Mouse (Mus musculus) erythroblast, embryonic 14.5 days (primary cell): Measurements from ENCODE around the gene Myo1a. TPM values are rescaled to one million over a fixed set of nuclear protein-coding genes. Genes with fewer than 3 reads are reported as not detected.
"Not testable (repeated sequence)": the region's sequence is repeated elsewhere in the genome, so short reads cannot be mapped to it uniquely, and the experiment has no call there.

Experiments
- H3K27me3 ChIP-seq: 2 replicates; pipeline ENCODE4 v1.6.1; 2012; ENCODE audit warnings: inconsistent platforms; ENCODE audit not compliant: control insufficient read depth
- H3K36me3 ChIP-seq: 2 replicates; pipeline ENCODE4 v1.6.1; 2012; ENCODE audit warnings: mild to moderate bottlenecking, inconsistent platforms; ENCODE audit not compliant: control insufficient read depth
- H3K4me1 ChIP-seq: 2 replicates; pipeline ENCODE4 v1.6.1; 2012; ENCODE audit warnings: inconsistent platforms; ENCODE audit not compliant: control insufficient read depth
- H3K4me3 ChIP-seq: replicated peaks from 2 replicates; pipeline ENCODE3; 2012; ENCODE audit warnings: moderate library complexity, mild to moderate bottlenecking, inconsistent platforms
- H3K9me3 ChIP-seq: 2 replicates; pipeline ENCODE4 v1.6.1; 2012; ENCODE audit warnings: low read length, inconsistent platforms, mixed read lengths; ENCODE audit not compliant: control insufficient read depth
- GATA1 ChIP-seq: IDR thresholded peaks from 2 replicates; pipeline ENCODE4 v1.6.1; 2012; ENCODE audit warnings: low read length, inconsistent platforms, mixed read lengths
- TAL1 ChIP-seq: IDR thresholded peaks from 3 replicates; pipeline ENCODE4 v1.6.1; 2012; ENCODE audit warnings: low read length, inconsistent platforms, mixed read lengths
- polyA plus RNA-seq: library from polyadenylated mRNA; stranded (reverse); fragments of >175 nt; gene quantifications from 2 replicates; pipeline ENCODE4 v1.2.3, GENCODE M21; 2012

Myo1a gene
- polyA plus RNA-seq, result 0.02 TPM in 1 of 2 replicates, not detected in the other

- H3K4me1 ChIP-seq, result peaks cover 6% of the 10 kb centered on the region
- no peaks in the 10 kb centered on the region for H3K9me3 ChIP-seq
- TF ChIP-seq TAL1, result no peak
- no peak for TF ChIP-seq GATA1
- H3K36me3 ChIP-seq, result peaks cover 5% of the 10 kb centered on the region
- H3K27me3 ChIP-seq, result peaks cover 7% of the 10 kb centered on the region; the same call in 1 of the 2 replicates
- no peak within 1 kb of the TSS for H3K4me3 ChIP-seq
Observed at GRCm38 (mm10) chr10:127704766-127705220, at the start of gene Myo1a. Myo1a (plus strand) TSS chr10:127705170.

DNA sequence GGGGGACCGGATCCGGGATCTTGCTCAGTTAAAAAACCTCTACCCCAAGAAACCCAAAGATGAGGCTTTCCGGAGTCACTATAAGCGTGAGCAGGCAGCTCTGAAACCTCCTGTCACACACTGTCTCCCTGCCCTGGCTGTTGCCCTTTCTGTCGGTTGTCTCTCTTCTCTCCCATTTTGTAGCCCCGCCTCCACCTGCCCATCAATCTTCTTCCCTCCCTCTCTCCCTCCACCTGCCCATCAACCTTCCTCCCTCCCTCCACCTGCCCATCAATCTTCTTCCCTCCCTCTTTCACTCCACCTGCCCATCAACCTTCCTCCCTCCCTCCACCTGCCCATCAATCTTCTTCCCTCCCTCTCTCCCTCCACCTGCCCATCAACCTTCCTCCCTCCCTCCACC is 47.4 kb upstream of the Myo1a start:
- Histone ChIP-seq H3K4me1 (peaks cover 13% of the 10 kb centered on the region), H3K36me3 (peaks cover 54% of the 10 kb centered on the region), H3K27me3 (peaks cover 12% of the 10 kb centered on the region)
- not testable (repeated sequence) for H3K4me3 ChIP-seq, H3K9me3 ChIP-seq

DNA sequence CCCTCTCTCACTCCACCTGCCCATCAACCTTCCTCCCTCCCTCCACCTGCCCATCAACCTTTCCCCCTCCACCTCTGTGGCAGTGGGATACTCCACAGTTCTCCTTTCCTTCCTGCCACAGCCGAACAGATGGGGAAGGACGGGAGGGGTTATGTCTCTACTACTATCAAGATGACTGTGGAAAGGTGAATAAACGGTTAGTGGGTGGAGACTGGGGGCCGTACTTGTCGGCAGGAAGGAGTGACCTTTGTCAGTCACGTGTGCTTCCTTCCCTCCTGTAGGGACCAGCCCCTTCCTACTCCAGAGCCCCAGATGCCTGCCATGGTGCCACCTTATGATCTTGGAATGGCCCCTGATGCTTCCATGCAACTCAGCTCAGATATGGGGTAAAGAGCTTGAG is 46.9 kb upstream of the Myo1a start:
- Histone ChIP-seq H3K9me3 (no peaks in the 10 kb centered on the region), H3K27me3 (peaks cover 17% of the 10 kb centered on the region), H3K4me3 (no peak overlapping the region), H3K4me1 (peaks cover 17% of the 10 kb centered on the region), H3K36me3 (peaks cover 53% of the 10 kb centered on the region)
- no peak for TF ChIP-seq TAL1
- TF ChIP-seq GATA1, result no peak

GRCm38 (mm10) chr10:127659551-127659950 is 45.4 kb upstream of the Myo1a start:
- H3K4me3 ChIP-seq, result no peak overlapping the region
- TF ChIP-seq GATA1 (no peak), TAL1 (no peak)

GRCm38 (mm10) chr10:127661291-127661914 is 43.6 kb upstream of the Myo1a start:
- Histone ChIP-seq H3K4me3 (peak overlapping the region; percentile 14), H3K9me3 (no peaks in the 10 kb centered on the region), H3K27me3 (peaks cover 50% of the 10 kb centered on the region), H3K36me3 (peaks cover 30% of the 10 kb centered on the region), H3K4me1 (peaks cover 28% of the 10 kb centered on the region)
- TF ChIP-seq GATA1 (no peak), TAL1 (no peak)

More at GRCm38 (mm10) chr10:127659551-127659950, 45.4 kb upstream of the Myo1a start:
- Histone ChIP-seq H3K27me3 (peaks cover 32% of the 10 kb centered on the region), H3K36me3 (peaks cover 41% of the 10 kb centered on the region), H3K9me3 (no peaks in the 10 kb centered on the region), H3K4me1 (peaks cover 22% of the 10 kb centered on the region)

- TF ChIP-seq GATA1 (no peak), TAL1 (no peak)
- H3K9me3 ChIP-seq, result peaks cover 2% of the 10 kb centered on the region; the same call in 1 of the 2 replicates
- H3K36me3 ChIP-seq, result peaks cover 25% of the 10 kb centered on the region
- peaks cover 34% of the 10 kb centered on the region for H3K4me1 ChIP-seq
- H3K4me3 ChIP-seq, result peak overlapping the region; percentile 14
- H3K27me3 ChIP-seq, result peaks cover 57% of the 10 kb centered on the region
Observed at GRCm38 (mm10) chr10:127661915-127662663, 42.9 kb upstream of the Myo1a start.

- peaks cover 4% of the 10 kb centered on the region; the same call in 1 of the 2 replicates for H3K9me3 ChIP-seq
- no peak overlapping the region for H3K4me3 ChIP-seq
- H3K4me1 ChIP-seq, result peaks cover 39% of the 10 kb centered on the region
- H3K36me3 ChIP-seq, result peaks cover 23% of the 10 kb centered on the region
- no peak for TF ChIP-seq TAL1
- TF ChIP-seq GATA1, result no peak
- H3K27me3 ChIP-seq, result peaks cover 64% of the 10 kb centered on the region
Observed at GRCm38 (mm10) chr10:127662666-127663253, 42.2 kb upstream of the Myo1a start.

GRCm38 (mm10) chr10:127663590-127663989 is 41.4 kb upstream of the Myo1a start:
- peaks cover 43% of the 10 kb centered on the region for H3K4me1 ChIP-seq
- H3K9me3 ChIP-seq, result peaks cover 4% of the 10 kb centered on the region; the same call in 1 of the 2 replicates
- no peak for TF ChIP-seq GATA1
- no peak for TF ChIP-seq TAL1
- H3K4me3 ChIP-seq, result no peak overlapping the region
- peaks cover 18% of the 10 kb centered on the region for H3K36me3 ChIP-seq
- H3K27me3 ChIP-seq, result peaks cover 72% of the 10 kb centered on the region

GRCm38 (mm10) chr10:127664166-127664565 is 40.8 kb upstream of the Myo1a start:
- peaks cover 78% of the 10 kb centered on the region for H3K27me3 ChIP-seq
- peaks cover 16% of the 10 kb centered on the region for H3K36me3 ChIP-seq
- TF ChIP-seq TAL1 (no peak), GATA1 (no peak)

More at GRCm38 (mm10) chr10:127664166-127664565, 40.8 kb upstream of the Myo1a start:
- no peak overlapping the region for H3K4me3 ChIP-seq
- peaks cover 43% of the 10 kb centered on the region for H3K4me1 ChIP-seq
- peaks cover 4% of the 10 kb centered on the region; the same call in 1 of the 2 replicates for H3K9me3 ChIP-seq
